Mouse (Mus musculus) hindbrain, embryonic 12.5 days (tissue): Measurements from ENCODE around the gene Itgad. TPM values are rescaled to one million over a fixed set of nuclear protein-coding genes. Genes with fewer than 3 reads are reported as not detected.

ENCODE experiments used
- ATAC-seq: fragments of 200-750 bp; cut with Nextera tagmentation; 2 replicates; pipeline ENCODE4 v1.8.0; 2017; ENCODE audit warnings: moderate TSS enrichment; ENCODE audit not compliant: low FRiP score
- H3K27ac ChIP-seq: fragments of 300-500 bp; sonication (generic); 2 replicates; pipeline ENCODE4 v1.5.1; 2016; ENCODE audit warnings: mild to moderate bottlenecking
- H3K27me3 ChIP-seq: fragments of 300-500 bp; sonication (generic); 2 replicates; pipeline ENCODE4 v1.6.1; 2016; ENCODE audit warnings: mild to moderate bottlenecking
- H3K36me3 ChIP-seq: fragments of 300-500 bp; sonication (generic); 2 replicates; pipeline ENCODE4 v1.6.1; 2016; ENCODE audit warnings: mild to moderate bottlenecking
- H3K4me1 ChIP-seq: fragments of 300-500 bp; sonication (generic); 2 replicates; pipeline ENCODE4 v1.6.1; 2016
- H3K4me2 ChIP-seq: fragments of 300-500 bp; sonication (generic); replicated peaks from 2 replicates; pipeline ENCODE4 v1.6.1; 2016; ENCODE audit warnings: mild to moderate bottlenecking
- H3K4me3 ChIP-seq: fragments of 300-500 bp; sonication (generic); 2 replicates; pipeline ENCODE4 v1.5.1; 2016; ENCODE audit warnings: mild to moderate bottlenecking
- H3K9ac ChIP-seq: fragments of 300-500 bp; sonication (generic); 2 replicates; pipeline ENCODE4 v1.6.1; 2016; ENCODE audit warnings: mild to moderate bottlenecking, moderate library complexity
- H3K9me3 ChIP-seq: fragments of 300-500 bp; sonication (generic); replicated peaks from 2 replicates; pipeline ENCODE4 v1.6.1; 2016; ENCODE audit warnings: mild to moderate bottlenecking
- WGBS: fragments of 180-500 bp; shearing (Covaris S2); methylation state at CpG from one replicate; pipeline ENCODE4 v1.1.7; 2016; 5-methylcytosine and 5-hydroxymethylcytosine counted together
- polyA plus RNA-seq: library from polyadenylated mRNA; unstranded; fragments of >200 nt; fragmentation: Nextera tagmentation; extraction: Ambion mirVana; gene quantifications from 2 replicates; pipeline ENCODE4 v1.2.1, GENCODE M21; 2016

Gene Itgad
- not detected in 2 replicates for polyA plus RNA-seq

GRCm38 (mm10) chr7:128154076-128154475 lies at the start of gene Itgad:
Itgad (plus strand) TSS chr7:128154376.
- no peaks in the 10 kb centered on the region for H3K27me3 ChIP-seq
- ATAC-seq = no peak
- no peaks in the 10 kb centered on the region for H3K36me3 ChIP-seq
- H3K9me3 ChIP-seq = no peaks in the 10 kb centered on the region
- WGBS = 96% methylated on average over 21 of the region's 21 CpGs
- H3K4me2 ChIP-seq = no peak within 1 kb of the TSS
- H3K9ac ChIP-seq = no peak within 1 kb of the TSS
- no peak within 1 kb of the TSS for H3K27ac ChIP-seq
- no peaks in the 10 kb centered on the region for H3K4me1 ChIP-seq
- no peak within 1 kb of the TSS for H3K4me3 ChIP-seq

- 75% methylated on average over 4 of the region's 4 CpGs for WGBS
- Histone ChIP-seq H3K4me2 (no peak overlapping the region), H3K4me1 (no peaks in the 10 kb centered on the region), H3K36me3 (no peaks in the 10 kb centered on the region), H3K27me3 (no peaks in the 10 kb centered on the region), H3K9ac (no peak overlapping the region), H3K27ac (no peak overlapping the region), H3K4me3 (no peak overlapping the region), H3K9me3 (no peaks in the 10 kb centered on the region)
- no peak for ATAC-seq
These were observed 48.9 kb upstream of the Itgad start for GRCm38 (mm10) chr7:128105246-128105645.

- Histone ChIP-seq H3K36me3 (no peaks in the 10 kb centered on the region), H3K9me3 (no peaks in the 10 kb centered on the region), H3K27me3 (no peaks in the 10 kb centered on the region), H3K27ac (no peak overlapping the region), H3K4me1 (no peaks in the 10 kb centered on the region), H3K9ac (no peak overlapping the region), H3K4me2 (no peak overlapping the region), H3K4me3 (no peak overlapping the region)
- ATAC-seq = no peak
- WGBS = 88% methylated on average over 7 of the region's 7 CpGs
These were observed 46.7 kb upstream of the Itgad start for GRCm38 (mm10) chr7:128107462-128107861.

- 74% methylated on average over 2 of the region's 2 CpGs for WGBS
- Histone ChIP-seq H3K9ac (no peak overlapping the region), H3K27me3 (no peaks in the 10 kb centered on the region), H3K4me3 (no peak overlapping the region), H3K4me1 (0 out of 2 replicates have a peak, but pooled peaks cover 2% of the 10 kb centered on the region), H3K27ac (no peak overlapping the region), H3K4me2 (no peak overlapping the region), H3K36me3 (no peaks in the 10 kb centered on the region), H3K9me3 (no peaks in the 10 kb centered on the region)
- no peak for ATAC-seq
These were observed 43.9 kb upstream of the Itgad start for GRCm38 (mm10) chr7:128110314-128110713.

- Histone ChIP-seq H3K9me3 (no peaks in the 10 kb centered on the region), H3K4me3 (no peak overlapping the region), H3K27ac (no peak overlapping the region), H3K9ac (no peak overlapping the region), H3K4me1 (0 out of 2 replicates have a peak, but pooled peaks cover 2% of the 10 kb centered on the region), H3K27me3 (no peaks in the 10 kb centered on the region), H3K36me3 (no peaks in the 10 kb centered on the region), H3K4me2 (no peak overlapping the region)
- ATAC-seq = no peak
- WGBS = 92% methylated on average over 11 of the region's 11 CpGs
These were observed 42.0 kb upstream of the Itgad start for GRCm38 (mm10) chr7:128112131-128112530.

- Histone ChIP-seq H3K27ac (no peak overlapping the region), H3K9me3 (no peaks in the 10 kb centered on the region), H3K4me2 (no peak overlapping the region), H3K4me3 (no peak overlapping the region), H3K36me3 (no peaks in the 10 kb centered on the region), H3K27me3 (no peaks in the 10 kb centered on the region), H3K4me1 (0 out of 2 replicates have a peak, but pooled peaks cover 2% of the 10 kb centered on the region), H3K9ac (no peak overlapping the region)
- 94% methylated on average over 11 of the region's 11 CpGs for WGBS
- ATAC-seq = no peak
These were observed 39.6 kb upstream of the Itgad start for GRCm38 (mm10) chr7:128114371-128115105.

GRCm38 (mm10) chr7:128115211-128115958 lies 38.8 kb upstream of the Itgad start:
- Histone ChIP-seq H3K9ac (no peak overlapping the region), H3K9me3 (no peaks in the 10 kb centered on the region), H3K27me3 (no peaks in the 10 kb centered on the region), H3K4me1 (0 out of 2 replicates have a peak, but pooled peaks cover 2% of the 10 kb centered on the region), H3K4me2 (no peak overlapping the region), H3K36me3 (no peaks in the 10 kb centered on the region), H3K4me3 (no peak overlapping the region), H3K27ac (no peak overlapping the region)
- 78% methylated on average over 5 of the region's 5 CpGs for WGBS
- ATAC-seq = no peak

- no peaks in the 10 kb centered on the region for H3K9me3 ChIP-seq
- H3K9ac ChIP-seq = no peak overlapping the region
- H3K27me3 ChIP-seq = no peaks in the 10 kb centered on the region
- H3K36me3 ChIP-seq = no peaks in the 10 kb centered on the region
- no peak overlapping the region for H3K4me2 ChIP-seq
- H3K4me1 ChIP-seq = 0 out of 2 replicates have a peak, but pooled peaks cover 2% of the 10 kb centered on the region
- no peak overlapping the region for H3K27ac ChIP-seq
- ATAC-seq = no peak
- H3K4me3 ChIP-seq = no peak overlapping the region
- WGBS = 97% methylated on average over 5 of the region's 5 CpGs
These were observed 37.8 kb upstream of the Itgad start for GRCm38 (mm10) chr7:128116396-128116795.

GRCm38 (mm10) chr7:128119726-128120490 lies 34.3 kb upstream of the Itgad start:
- H3K27me3 ChIP-seq = no peaks in the 10 kb centered on the region
- no peaks in the 10 kb centered on the region for H3K4me1 ChIP-seq
- no peak for ATAC-seq
- H3K36me3 ChIP-seq = no peaks in the 10 kb centered on the region
- 85% methylated on average over 6 of the region's 6 CpGs for WGBS
- H3K9ac ChIP-seq = no peak overlapping the region
- H3K4me2 ChIP-seq = no peak overlapping the region
- no peak overlapping the region for H3K27ac ChIP-seq
- no peak overlapping the region for H3K4me3 ChIP-seq
- no peaks in the 10 kb centered on the region for H3K9me3 ChIP-seq

GRCm38 (mm10) chr7:128128741-128129720 lies 25.1 kb upstream of the Itgad start, which contains the start of gene Itgax:
Itgax (plus strand) TSS chr7:128129547.
- H3K4me1 ChIP-seq = no peaks in the 10 kb centered on the region
- H3K36me3 ChIP-seq = no peaks in the 10 kb centered on the region
- H3K27me3 ChIP-seq = no peaks in the 10 kb centered on the region
- no peak within 1 kb of the TSS for H3K27ac ChIP-seq
- H3K9ac ChIP-seq = no peak within 1 kb of the TSS
- WGBS = 91% methylated on average over 8 of the region's 8 CpGs
- no peak for ATAC-seq
- H3K9me3 ChIP-seq = no peaks in the 10 kb centered on the region
- H3K4me2 ChIP-seq = no peak within 1 kb of the TSS
- H3K4me3 ChIP-seq = no peak within 1 kb of the TSS

- Histone ChIP-seq H3K36me3 (no peaks in the 10 kb centered on the region), H3K4me1 (no peaks in the 10 kb centered on the region), H3K4me3 (no peak overlapping the region), H3K4me2 (no peak overlapping the region), H3K9ac (no peak overlapping the region), H3K27ac (no peak overlapping the region), H3K9me3 (no peaks in the 10 kb centered on the region), H3K27me3 (no peaks in the 10 kb centered on the region)
- ATAC-seq = no peak
- 91% methylated on average over 5 of the region's 5 CpGs for WGBS
These were observed 22.0 kb upstream of the Itgad start for GRCm38 (mm10) chr7:128132148-128132547.
